Mouse (Mus musculus): ENCODE results near the gene Cct8.

DNA sequence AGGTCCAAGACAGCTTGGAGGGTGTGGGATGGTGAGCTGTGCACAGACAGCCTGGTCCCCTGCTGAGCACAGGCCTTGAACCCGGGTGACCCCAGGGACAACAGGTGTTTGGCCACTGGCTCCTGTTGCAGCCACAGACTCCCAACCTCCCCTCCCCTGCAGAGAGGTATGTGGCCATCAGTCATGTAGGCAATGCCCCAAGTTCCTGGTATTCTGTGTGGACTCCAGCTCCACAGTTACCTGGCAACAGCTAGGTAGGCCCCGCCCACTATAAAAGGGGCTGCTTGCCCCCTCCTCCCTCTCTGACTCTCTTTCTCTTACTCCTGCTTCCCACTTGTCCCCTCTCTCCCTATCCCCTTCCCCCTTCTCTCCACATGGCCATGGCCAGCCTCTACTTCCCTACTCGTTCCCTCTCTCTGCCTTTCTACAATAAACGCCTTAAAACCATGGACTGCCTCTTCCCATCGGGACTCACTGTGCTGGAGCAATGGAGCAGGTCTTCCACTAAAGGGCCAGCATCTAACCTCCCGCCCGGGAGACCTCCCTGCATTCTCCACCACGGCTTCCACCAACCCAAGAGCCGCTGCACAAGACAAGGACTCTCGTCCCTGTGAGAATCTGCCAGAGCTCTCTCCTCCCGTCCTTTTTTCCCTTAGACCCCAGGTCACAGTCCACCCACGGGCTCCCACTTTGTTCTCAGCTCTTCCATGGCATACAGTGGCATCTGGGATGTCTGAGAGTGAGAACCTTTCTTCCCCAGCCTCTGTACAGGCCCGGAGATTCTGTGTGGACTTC lies 60.1 kb downstream of the Cct8 start:
- TF ChIP-seq CTCF (IDR thresholded peaks at IDR 0.05; ENCODE audit: low read depth) = no peak
- TF ChIP-seq EP300 (IDR thresholded peaks at IDR 0.05; ENCODE audit: low read depth) = no peak

Data from liver, embryonic 14.5 days (tissue).